Mouse (Mus musculus) embryo, embryonic 10 days (tissue): Measurements from ENCODE around the gene Lrch1.

Experiments used
- DNase-seq: peaks from one replicate; pipeline ENCODE4 v3.0.0-alpha.2; 2015; ENCODE audit warnings: low spot score

The Lrch1 gene

DNA sequence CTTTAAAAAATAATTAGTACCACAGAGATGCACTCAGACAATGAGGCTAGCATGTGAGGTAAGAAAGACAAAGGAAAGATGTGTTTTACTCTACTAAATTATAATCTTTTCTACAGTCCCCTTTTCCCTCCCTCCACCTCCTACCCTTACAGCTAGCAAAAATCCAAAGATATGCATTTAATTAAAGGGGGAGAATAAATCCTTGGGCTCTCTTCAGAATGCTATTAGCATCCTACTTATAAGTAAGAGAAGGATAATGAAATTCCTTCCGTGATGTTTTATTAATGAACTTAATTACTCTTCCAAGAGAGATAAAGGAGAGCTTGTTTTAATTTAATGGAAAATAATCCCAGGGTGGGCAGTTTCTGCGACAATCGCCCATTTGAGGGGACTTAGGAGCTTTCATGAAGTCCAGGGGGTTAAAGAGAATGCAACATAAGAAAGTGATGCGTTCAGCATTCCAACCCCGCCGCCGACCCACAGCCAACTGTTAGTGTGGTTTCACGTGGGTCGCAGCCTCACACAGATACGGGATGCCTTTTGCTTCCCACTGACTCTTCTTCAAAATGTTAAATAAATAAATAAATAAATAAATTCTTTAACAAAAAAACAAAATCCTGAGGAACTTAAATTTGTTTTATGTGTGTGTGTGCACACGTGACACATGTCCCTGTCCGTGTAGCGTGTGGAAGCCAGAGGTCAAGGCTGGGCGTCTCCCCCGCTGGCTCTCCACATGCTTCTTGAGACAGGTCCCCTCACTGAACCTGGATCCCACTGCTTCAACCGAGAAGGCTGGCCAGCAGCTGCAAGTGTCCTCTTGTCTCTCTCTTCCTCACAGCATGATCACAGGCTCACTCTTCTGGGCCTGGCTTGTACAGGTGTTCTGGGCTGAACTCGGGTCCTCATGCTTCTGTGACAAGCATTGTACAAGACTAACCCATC is 132.6 kb downstream of the Lrch1 start:
- no peak for DNase-seq

DNA sequence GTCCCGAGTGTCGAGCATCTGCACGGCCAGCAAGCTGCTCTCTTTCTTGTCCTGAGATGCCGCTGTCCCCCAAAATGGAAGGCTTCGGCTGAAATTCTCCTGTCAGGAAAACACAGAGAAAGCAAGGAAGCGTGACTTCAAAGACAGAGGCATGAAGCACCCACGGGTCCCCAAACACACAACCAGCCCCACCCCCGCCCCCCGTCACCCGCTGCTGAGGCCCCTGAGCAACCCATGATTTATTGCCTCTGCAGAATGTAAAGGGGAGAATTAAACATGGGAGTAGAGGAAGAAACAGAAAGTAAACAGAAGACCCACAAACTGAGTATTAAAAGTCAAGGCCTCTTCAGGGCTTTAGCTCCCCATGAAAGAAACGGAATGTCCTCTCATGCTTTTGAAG is 136.1 kb downstream of the Lrch1 start:
- DNase-seq, result no peak

DNA sequence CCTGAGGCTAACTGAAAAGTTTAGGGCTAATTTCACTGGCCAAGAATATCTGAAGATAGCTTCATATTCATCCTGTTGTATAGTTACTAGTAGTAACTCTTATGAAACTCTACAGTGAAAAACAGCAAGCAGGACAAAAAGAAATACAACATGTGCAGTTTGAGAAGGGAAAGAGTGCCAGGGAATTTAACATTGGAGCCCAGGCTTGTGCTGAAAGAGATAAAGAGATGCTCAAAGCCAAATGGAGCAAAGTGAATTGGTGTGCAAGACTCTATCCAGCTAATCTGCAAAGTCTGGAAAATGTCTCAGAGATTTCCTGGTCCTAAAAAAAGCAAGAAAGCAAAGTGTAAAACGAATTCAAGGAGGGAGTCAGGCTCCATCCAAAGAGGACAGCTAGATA is 145.7 kb downstream of the Lrch1 start:
- no peak for DNase-seq

DNA sequence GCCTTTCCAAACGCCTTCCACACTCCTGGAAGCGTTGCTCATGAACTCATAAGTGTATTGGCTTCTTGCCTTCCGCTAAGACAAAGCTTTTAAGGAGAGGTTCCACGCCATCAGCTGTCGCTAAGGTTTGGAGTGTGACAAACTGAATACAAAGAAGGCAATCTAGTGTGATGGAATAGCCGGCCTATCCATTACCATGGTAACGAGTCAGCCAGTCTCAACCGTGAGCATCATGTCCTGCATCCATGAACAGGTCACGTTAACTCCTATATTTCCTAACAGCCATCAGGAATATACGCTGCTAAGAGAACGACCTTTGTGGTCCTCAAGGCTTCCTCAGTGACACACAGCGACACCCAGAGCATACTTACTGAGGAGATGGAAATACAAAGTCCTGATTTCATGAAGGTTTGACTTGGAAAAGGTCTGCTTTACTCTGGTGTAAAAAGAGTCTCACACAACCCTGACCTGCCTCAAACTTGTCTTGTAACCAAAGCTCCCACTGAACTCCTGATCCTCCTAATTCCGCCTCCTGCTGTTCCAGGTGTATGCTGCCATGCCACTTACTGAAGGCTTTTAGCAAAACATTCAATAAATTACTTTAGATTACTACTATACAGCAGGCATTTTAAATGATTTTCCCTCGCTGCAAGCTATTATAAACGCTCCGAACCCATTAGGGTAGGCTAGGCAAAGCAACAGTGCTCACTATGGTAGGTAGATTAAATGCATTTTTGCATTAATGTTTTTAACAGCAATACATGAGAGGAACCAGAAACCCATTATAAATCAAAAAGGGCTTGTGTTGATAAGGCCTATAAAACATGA is 149.4 kb downstream of the Lrch1 start:
- DNase-seq, result no peak

DNA sequence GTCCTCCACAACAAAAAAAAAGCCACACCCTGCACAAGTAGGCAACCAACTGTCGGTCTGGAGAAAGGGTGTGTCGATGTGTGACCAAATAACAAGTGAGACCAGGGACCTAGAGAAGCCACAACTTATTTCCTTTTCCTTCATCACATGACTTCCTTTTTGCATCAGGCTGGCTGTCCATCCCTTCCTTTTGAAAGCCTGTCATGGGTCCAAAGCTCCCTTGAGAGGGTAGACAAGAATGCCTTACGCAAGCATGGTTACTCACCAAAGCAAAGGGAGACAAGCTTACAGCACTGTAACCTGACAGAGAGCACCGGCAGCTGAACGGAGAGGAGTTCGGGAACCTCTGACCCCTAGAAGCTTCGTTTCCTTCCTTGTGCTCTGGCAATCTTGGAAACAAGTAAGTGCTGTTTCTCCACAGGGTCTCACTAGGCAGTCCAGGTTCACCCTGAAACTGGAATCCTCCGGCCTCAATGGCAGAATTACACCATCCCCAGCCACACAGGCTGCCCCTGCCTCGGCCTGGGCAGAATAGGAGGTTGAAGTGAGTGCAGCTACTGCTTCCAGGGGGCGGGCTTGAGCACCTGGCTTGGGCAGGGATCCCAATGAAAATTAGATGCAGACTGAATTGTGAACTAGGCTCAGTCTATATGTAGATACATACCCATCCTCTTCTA is 150.2 kb downstream of the Lrch1 start:
- DNase-seq, result no peak

DNA sequence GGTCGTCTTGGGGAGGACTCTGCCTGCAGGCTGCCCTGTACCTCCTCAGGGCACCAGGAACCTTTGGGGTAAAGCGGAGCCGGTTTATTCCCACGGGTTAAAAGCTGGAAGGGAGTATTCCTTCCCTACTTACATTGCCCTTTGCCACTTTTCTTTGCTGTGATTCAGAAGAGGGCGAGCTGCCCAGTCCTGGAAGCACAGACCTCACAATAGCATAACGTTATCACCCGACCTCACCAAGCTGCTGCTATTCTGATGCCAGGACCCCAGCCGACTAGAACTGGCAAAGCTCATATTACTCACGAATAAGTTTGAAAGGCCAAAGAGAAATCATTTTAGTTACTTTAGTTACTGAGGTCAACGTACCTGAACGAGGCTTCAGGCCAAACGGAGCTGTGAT is 152.7 kb downstream of the Lrch1 start:
- no peak for DNase-seq

DNA sequence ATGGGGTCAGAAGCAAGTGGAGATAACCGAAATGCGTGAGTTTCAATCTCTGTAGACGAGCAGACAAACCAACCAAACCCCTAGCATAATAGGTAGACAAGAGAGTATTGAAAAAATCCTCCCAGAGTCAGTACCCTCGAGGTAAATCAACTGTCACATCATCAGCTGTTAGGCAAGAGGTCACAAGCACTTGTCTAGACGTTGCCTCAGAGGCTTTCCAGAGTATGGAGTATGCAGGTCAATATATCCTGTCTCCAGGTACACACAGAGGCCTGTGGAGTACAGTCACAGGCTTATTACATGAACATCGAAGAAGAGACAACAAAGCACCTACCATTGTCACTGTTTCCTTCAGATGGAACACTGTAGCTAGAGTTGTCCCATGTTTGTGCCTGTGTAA is 154.9 kb downstream of the Lrch1 start:
- no peak for DNase-seq

DNA sequence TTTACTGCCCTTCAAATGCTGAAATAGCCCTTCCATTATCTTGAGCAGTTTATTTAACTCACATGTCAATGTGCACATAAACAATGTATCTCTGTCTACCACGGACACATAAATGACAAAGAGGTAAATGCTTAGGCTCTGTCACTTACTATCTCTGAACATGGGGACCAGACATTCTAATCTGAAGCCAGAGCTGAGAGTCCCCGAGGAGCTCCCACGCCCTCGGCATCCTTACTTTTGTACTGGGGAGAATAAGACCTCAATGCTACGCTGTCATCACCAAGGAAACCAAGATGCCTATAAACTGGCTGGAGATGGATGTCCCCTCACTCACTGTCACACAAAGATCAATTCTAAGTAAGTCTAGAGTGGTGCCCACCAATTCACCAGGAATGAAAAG is 157.1 kb downstream of the Lrch1 start:
- no peak for DNase-seq

DNA sequence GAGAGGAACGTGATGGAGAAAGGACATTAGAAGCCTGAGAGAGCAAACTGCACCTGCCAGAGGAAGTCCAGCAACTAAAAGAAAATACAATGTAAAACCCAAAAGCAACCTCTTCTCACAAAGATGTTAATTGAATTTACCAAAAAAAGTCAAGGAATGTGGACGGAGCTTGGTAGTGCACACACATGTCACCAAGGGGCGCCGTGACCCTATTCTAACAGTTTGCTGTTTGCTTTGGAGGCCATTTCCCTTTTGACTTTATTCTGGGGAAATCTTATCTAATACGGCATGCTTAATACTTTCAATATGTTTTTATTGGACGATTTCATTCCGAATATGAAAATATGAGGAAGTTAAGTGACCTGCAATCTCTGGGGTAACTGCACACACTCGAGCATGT is 158.9 kb downstream of the Lrch1 start:
- DNase-seq, result peak; percentile 37

DNA sequence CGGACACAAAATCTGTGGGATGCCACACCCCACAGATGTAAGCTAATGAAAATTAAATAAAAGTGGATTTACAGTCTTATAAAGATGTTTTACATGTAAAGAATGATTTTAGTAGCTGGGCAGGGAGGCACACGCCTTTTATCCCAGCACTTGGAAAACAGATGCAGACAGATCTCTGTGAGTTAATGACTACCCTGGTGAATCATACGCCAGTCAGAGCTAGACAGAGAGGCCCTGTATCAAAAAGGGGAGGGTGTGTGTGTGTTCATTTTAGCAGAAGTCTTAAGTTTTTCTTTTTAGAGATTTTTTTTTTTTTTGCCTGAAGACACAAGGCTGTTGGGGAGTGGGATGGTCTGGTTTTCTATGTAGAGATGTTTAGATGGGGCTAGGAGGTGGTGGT is 160.0 kb downstream of the Lrch1 start:
- DNase-seq, result no peak

DNA sequence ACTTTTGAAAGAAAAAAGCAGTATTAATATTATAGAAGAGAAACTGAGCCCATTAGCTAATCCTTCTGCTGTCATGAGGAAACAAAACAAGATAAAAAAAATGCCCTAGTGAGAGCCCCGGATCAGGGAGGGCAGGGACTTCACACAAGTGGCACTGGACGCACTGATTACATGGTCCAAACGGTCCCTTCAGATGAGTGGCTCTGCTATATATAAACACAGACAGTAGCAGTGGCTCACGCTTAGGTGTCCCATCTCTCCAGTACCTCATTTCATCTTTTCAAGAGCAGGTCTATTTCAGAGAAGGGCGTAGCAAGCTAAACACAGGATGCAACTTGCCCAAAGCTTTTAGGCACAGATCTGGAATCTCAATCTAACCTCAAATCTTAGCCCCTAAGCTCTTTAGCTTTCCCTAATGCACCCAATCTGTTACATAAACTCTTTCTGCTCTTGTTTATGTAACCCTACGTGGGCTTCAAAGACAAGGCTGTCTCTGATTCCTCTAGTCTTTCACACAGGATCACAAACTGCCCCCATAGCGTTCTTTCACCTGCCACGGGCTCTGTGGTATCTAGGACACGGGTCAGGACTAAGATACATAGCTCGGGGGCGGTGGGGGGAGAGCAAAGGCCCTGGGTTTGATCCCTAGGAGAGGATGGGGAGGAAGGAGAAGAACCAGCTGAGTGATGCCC is 163.3 kb downstream of the Lrch1 start:
- DNase-seq, result no peak

DNA sequence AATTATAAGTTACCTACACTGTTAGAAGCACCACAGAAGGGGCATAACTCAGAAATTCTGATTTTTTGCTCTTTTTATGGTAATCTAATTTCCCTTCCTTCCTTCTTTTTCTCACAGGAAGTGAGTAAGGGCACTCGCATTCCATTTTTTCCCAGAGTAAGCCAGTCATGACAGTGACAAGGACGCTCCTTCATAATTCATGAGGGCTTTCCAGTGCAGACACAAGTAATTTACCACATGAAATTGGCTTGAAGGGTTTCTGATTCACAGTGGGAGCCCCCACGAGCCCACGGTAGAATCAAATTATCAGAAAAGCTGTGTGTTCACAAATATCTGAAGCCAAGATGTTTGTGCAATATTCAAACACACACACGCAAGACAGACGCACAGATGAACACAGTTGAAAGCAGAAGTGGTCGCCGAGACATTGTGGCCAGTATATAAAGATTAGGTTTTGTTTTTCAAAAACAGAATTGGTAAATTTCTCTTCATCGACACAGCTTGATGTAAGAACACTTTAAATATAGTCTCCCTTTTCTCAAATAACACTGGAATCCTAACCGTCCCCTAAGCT is 173.5 kb downstream of the Lrch1 start:
- no peak for DNase-seq

DNA sequence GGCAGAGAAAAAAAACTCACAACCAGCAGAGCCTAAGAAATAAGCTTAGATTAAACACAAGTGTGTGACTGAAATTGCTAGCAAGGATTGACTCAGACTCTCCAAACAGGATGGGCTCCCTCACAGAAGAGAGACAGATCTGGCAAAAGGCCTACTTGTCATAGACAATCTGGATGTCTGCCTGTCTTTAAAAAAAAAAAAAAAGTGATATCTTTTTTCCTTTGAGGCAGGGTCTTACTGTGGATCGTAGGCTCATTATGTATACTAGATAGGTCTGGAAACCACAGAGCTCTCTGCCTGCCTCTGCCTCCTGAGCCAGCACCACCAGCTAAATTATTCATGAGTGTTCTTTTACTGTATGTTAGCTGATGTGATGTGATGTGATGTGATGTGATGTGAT is 179.8 kb downstream of the Lrch1 start:
- DNase-seq, result no peak

DNA sequence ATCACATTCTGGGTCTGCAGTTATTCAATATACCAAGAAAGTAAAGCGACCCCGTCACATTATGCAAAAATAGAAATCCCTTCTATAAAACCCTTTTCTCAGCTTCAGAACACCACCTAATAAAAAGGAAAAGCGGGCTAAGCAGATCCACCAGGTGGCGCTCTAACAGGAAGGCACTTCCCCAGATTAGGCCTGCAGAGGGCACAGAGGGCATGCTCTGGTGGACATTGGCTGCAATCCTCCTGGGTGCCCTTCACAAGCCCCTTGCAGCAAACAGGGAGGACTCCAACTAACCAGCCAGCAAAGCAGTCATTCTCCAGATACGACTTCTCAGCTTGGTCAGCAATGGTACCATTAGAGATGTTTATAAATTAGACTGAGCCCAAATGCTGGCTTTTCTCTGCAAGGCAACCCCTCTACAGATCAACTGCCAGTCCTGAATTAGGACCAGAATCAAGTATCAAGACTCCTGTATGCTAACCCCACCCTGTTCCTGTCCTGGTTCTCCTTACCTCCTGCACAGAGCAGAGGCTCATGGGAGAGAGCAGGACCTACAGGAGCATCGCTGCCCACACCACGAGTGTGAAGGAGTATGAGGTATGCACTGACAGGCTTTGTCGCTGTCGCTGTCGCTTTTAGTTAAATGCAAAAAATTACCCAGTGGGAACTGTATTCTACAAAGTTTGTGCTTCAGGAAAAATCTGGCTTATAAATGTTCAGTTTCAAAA is 183.3 kb downstream of the Lrch1 start:
- peak; percentile 85 for DNase-seq

DNA sequence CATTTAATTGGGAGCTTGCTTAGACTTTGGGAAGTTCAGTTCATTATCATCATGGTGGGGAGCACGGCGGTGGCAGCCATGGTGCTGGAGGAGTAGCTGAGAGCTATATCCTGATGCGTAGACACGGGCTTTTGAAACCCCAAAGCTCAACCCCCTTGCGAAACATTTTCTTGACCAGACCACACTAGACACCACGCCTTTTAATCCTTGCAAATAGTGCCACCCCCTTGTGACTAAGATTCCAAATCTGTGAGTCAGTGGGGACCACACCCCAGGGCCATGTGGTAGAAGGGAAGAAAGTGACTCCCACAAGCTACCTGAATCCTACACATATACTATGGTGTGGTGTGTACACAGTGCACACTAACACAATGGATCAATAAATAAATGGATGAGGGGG is 210.8 kb downstream of the Lrch1 start:
- no peak for DNase-seq

DNA sequence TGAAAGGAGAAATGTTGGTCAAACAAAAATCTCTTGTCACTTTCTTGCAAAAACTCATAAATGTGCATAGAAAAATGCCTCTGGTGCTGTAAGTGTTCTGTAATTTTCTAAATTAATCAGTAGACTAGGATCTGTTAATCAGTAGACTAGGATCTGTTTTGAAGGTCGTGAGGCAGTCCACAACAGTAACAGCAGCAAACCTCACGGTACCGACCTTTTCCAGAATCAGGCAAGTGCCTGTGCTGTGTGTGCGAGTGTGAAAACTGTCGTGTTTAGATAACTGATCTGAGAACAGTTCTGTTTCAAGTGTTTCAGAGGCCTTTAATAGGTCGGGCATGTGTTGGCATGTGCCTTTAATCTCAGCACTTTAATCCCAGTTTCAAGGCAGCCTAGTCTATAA is 212.2 kb downstream of the Lrch1 start:
- no peak for DNase-seq

DNA sequence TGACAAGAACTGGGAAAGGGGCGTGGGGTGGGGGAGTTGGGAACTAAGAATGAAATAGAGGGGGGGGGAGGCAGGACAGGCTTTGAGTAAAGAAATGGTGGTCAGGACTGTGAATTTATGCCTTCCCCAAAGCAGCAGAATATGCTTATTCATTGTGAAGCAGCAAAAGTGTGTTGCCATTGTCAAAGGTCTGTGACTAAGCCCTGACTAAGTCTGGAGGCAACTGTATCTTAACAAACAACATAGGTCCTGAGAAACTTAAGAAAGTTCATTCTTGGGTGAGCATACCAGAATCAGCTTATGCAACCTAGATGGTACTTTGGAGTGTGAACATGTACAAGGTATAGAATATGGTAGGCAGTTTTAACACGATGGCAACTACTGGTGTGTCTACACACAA is 214.3 kb downstream of the Lrch1 start:
- no peak for DNase-seq

DNA sequence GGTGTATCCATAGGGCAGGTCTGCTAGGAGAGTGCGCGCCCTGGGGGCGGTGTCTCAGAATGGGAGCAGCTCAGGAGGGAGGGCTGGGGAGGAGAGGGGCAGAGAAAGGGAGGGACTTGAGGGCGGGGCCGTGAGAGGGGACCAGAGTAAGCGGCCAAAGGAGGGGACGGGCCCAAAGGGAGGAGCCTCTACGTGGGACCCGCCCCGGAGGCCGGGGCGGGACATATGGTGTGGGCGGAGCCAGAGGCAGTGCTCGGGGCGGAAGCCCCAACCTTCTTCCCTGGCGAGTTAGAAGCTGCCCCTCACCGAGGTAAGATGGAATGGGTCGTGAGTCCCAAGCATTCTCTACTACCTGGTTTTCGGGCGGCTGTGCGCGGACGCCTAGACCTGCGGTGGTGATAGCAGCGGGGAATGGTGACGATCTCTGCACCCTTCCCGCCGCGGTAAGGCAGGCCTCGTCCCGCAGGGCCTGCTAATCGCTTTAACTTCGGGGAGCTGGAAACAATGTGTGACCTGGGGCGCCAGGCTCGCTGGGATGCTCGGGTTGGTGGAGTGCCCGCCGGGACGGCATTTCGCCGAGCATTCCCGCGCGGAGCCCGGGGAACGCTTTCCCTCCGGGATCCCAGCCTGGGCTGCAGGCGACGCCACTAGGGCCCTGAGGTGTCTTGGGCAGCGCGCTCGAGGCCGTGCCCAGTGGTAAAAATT is 215.4 kb downstream of the Lrch1 start, which contains the start of gene Esd:
TSS of gene Esd (plus strand) at position 219 of the 705 bp plus-strand sequence.
- DNase-seq, result peak; percentile 92

DNA sequence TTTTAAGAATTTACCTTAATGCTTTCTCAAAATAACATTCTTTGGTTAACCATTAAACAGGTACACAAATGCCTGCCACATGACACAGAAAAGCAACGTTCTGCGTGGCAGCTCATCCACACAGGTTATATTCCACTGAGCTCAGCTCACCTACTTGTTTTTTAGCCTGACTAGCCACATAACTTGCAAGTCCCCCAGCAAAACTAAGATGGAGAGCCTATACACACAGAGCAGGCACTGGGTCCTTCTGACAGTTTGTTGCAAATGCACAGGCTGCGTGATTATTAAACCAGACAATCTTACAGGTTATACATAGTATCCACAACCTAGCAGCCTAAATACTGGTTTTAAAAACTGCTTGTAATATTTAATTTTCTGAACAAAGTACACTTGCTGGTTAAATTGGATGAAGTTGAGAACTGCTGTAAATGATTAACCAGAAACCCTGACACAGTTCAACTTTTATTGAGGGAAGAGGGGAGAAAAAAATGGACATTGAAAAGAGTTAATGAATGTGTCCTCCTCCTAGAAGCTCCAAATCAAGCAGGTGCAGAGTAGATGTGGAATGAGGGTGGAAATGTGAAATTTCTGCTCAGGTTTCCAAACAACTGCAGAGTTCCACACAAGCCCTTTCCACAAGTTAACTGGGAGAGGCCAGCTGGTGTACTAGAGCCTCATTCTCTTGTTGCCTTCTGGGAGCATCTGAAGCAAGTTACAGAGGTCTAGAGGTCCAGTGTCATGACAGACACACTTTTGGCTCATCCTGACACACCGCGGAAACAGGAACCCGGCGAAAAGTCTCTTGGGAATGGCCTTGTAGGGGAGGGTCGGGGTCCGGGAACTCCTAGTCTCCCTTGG is 216.2 kb downstream of the Lrch1 start:
- no peak for DNase-seq
